Mouse (Mus musculus) myocyte (in vitro differentiated cells): ENCODE data around the gene Nrp1. TPM values are rescaled to one million over a fixed set of nuclear protein-coding genes. Genes with fewer than 3 reads are reported as not detected.

Experiments
- H3K27me3 ChIP-seq: one replicate; pipeline ENCODE4 v1.6.1; 2011; ENCODE audit not compliant: control insufficient read depth, insufficient read depth, insufficient read length
- H3K36me3 ChIP-seq: one replicate; pipeline ENCODE4 v1.6.1; 2011; ENCODE audit not compliant: control insufficient read depth, insufficient read depth
- H3K4me2 ChIP-seq: one replicate; pipeline ENCODE4 v1.6.1; 2011; ENCODE audit warnings: low read depth, control low read depth
- H3K4me3 ChIP-seq: one replicate; pipeline ENCODE4 v1.5.1; 2011; ENCODE audit warnings: mild to moderate bottlenecking, control low read depth, moderate library complexity
- H3K79me2 ChIP-seq: one replicate; pipeline ENCODE4 v1.6.1; 2011; ENCODE audit not compliant: control insufficient read depth, insufficient read depth
- H3ac ChIP-seq: one replicate; pipeline ENCODE4 v1.6.1; 2011; ENCODE audit not compliant: control insufficient read depth, insufficient read length
- CEBPB ChIP-seq: IDR thresholded peaks from 2 replicates; pipeline ENCODE4 v1.6.1; 2011; ENCODE audit warnings: mild to moderate bottlenecking, moderate library complexity; ENCODE audit not compliant: poor library complexity, insufficient read depth, severe bottlenecking
- E2F4 ChIP-seq: IDR thresholded peaks from one replicate; pipeline ENCODE4 v1.6.1; 2011; ENCODE audit warnings: mild to moderate bottlenecking, control low read depth, moderate library complexity; ENCODE audit not compliant: insufficient read depth
- MAX ChIP-seq: IDR thresholded peaks from one replicate; pipeline ENCODE4 v1.6.1; 2011; ENCODE audit warnings: low read depth, mild to moderate bottlenecking, control low read depth
- MYOD1 ChIP-seq, 3 experiments: IDR thresholded peaks; one replicate each; pipeline ENCODE4 v1.6.1; 2011; ENCODE audit warnings: control low read depth in 2 of 3, low read depth in 2 of 3, mild to moderate bottlenecking in 2 of 3, moderate library complexity in 1 of 3; ENCODE audit not compliant: insufficient read length in 2 of 3, control insufficient read depth in 1 of 3
- MYOG ChIP-seq, 3 experiments: IDR thresholded peaks; one replicate each; pipeline ENCODE4 v1.6.1; 2011; ENCODE audit warnings: control low read depth in 2 of 3, low read depth in 2 of 3, mild to moderate bottlenecking in 2 of 3; ENCODE audit not compliant: insufficient read length in 2 of 3, control insufficient read depth in 1 of 3, insufficient read depth in 1 of 3
- POLR2A ChIP-seq: IDR thresholded peaks from one replicate; pipeline ENCODE4 v1.6.1; 2011; ENCODE audit warnings: low read depth, mild to moderate bottlenecking, control low read depth, moderate library complexity; ENCODE audit not compliant: insufficient read length
- POLR2AphosphoS2 ChIP-seq: IDR thresholded peaks from one replicate; pipeline ENCODE4 v1.6.1; 2011; ENCODE audit warnings: low read depth, control low read depth; ENCODE audit not compliant: insufficient read length
- REST ChIP-seq: IDR thresholded peaks from one replicate; pipeline ENCODE4 v1.6.1; 2011; ENCODE audit warnings: mild to moderate bottlenecking, control low read depth, moderate library complexity; ENCODE audit not compliant: insufficient read depth, insufficient read length
- SRF ChIP-seq: IDR thresholded peaks from one replicate; pipeline ENCODE4 v1.6.1; 2011; ENCODE audit warnings: low read depth; ENCODE audit not compliant: control insufficient read depth, insufficient read length
- TCF12 ChIP-seq: IDR thresholded peaks from one replicate; pipeline ENCODE4 v1.6.1; 2011; ENCODE audit warnings: mild to moderate bottlenecking, control low read depth; ENCODE audit not compliant: poor library complexity, insufficient read depth, severe bottlenecking
- TCF3 ChIP-seq: IDR thresholded peaks from one replicate; pipeline ENCODE4 v1.6.1; 2011; ENCODE audit warnings: low read depth, control low read depth; ENCODE audit not compliant: insufficient read length
- USF1 ChIP-seq: IDR thresholded peaks from one replicate; pipeline ENCODE4 v1.6.1; 2011; ENCODE audit warnings: low read depth, mild to moderate bottlenecking, control low read depth, moderate library complexity
- polyA plus RNA-seq: library from polyadenylated mRNA; unstranded; fragments of >200 nt; fragmentation: generic; extraction: Trizol; gene quantifications from one replicate; pipeline ENCODE4 v1.2.1, GENCODE M21; 2012; ENCODE audit warnings: missing spikeins

The Nrp1 gene
- polyA plus RNA-seq, 1 experiment: 12.7 TPM

DNA sequence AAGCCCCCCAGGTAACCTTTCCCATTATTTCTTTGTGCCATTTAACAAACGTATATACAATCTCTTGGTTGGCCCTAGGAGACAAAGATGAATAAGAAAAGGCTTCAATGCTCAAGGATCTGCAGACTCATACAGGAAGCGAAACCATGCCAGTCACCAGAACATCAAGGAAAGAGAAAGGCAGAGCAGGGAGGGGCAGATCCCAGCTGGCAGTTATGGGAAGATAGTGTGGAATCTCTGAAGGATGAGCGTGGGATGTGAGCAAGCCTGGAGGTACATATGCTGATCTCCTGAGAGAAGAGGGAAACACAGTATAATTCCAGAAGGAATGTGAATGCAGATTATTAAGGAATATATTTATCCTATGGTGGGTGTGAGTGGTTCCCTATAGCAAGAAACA lies 22.4 kb upstream of the Nrp1 start:
- Histone ChIP-seq H3K36me3 (no peaks in the 10 kb centered on the region), H3K27me3 (no peaks in the 10 kb centered on the region), H3K79me2 (no peaks in the 10 kb centered on the region), H3ac (no peak overlapping the region), H3K4me3 (no peak overlapping the region), H3K4me2 (no peak overlapping the region)
- TF ChIP-seq MYOG (IDR thresholded peaks at IDR 0.05; ENCODE audit: control insufficient read depth in 1 of 3, insufficient read depth in 1 of 3, insufficient read length in 2 of 3, low read depth in 2 of 3) (no peak), SRF (no peak)

DNA sequence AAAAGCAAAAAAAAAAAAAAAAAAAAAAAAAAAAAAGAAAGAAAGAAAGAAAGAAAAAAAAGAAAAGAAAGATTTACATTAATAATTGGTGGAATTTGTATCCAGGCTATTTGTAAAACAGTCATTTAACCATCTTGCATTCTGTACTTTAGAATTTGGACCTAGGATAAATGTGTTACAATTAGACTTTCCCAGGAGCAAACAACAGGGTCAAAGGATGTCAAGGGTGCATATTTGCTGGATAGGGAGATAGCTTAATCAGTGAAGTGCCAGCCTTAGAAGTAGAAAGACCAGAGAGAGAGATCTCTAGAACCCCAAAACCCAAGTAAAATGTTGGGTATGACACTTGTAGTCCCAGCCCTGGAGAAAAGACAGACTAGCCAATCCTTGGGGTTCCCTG lies 19.5 kb upstream of the Nrp1 start:
- H3K79me2 ChIP-seq: no peaks in the 10 kb centered on the region

DNA sequence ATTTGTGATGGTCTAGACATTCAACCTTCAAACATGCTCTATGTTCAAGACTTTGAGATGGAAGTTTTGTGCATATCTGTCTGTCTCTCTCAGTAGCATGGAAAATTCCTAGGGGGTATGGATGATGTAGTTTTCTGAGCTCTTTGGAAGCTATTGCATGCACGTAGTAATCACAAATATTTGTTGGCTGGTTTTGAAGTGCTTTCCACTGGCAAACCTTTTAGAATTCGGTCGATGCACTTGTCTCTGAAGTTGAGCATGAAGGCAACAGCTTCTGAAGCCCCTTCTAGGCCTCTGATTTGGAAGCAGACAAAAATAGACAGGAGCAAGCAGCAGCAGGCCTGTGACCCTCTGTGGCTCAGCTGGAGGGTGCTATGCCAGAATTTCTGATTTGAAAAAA lies 18.9 kb upstream of the Nrp1 start:
- Histone ChIP-seq H3K79me2 (no peaks in the 10 kb centered on the region), H3ac (no peak overlapping the region), H3K4me2 (no peak overlapping the region), H3K27me3 (no peaks in the 10 kb centered on the region), H3K36me3 (no peaks in the 10 kb centered on the region), H3K4me3 (no peak overlapping the region)
- TF ChIP-seq POLR2A: no peak
- no peak for TF ChIP-seq TCF3
- TF ChIP-seq SRF: no peak
- TF ChIP-seq USF1: no peak
- no peak for TF ChIP-seq MYOG (IDR thresholded peaks at IDR 0.05; ENCODE audit: control insufficient read depth in 1 of 3, insufficient read depth in 1 of 3, insufficient read length in 2 of 3, low read depth in 2 of 3)
- TF ChIP-seq MYOD1 (IDR thresholded peaks at IDR 0.05; ENCODE audit: control insufficient read depth in 1 of 3, insufficient read length in 2 of 3, low read depth in 2 of 3): no peak
- TF ChIP-seq E2F4: no peak
- TF ChIP-seq CEBPB: no peak
- no peak for TF ChIP-seq REST
- no peak for TF ChIP-seq MAX

More for the DNA sequence above, 19.5 kb upstream of the Nrp1 start:
- H3K27me3 ChIP-seq: no peaks in the 10 kb centered on the region
- TF ChIP-seq MAX (no peak), POLR2A (no peak), TCF3 (no peak), USF1 (no peak), MYOG (IDR thresholded peaks at IDR 0.05; ENCODE audit: control insufficient read depth in 1 of 3, insufficient read depth in 1 of 3, insufficient read length in 2 of 3, low read depth in 2 of 3) (no peak), MYOD1 (IDR thresholded peaks at IDR 0.05; ENCODE audit: control insufficient read depth in 1 of 3, insufficient read length in 2 of 3, low read depth in 2 of 3) (no peak), TCF12 (no peak), CEBPB (no peak)
- no peak overlapping the region for H3K4me2 ChIP-seq
- no peak overlapping the region for H3K4me3 ChIP-seq
- no peak overlapping the region for H3ac ChIP-seq
- H3K36me3 ChIP-seq: no peaks in the 10 kb centered on the region

DNA sequence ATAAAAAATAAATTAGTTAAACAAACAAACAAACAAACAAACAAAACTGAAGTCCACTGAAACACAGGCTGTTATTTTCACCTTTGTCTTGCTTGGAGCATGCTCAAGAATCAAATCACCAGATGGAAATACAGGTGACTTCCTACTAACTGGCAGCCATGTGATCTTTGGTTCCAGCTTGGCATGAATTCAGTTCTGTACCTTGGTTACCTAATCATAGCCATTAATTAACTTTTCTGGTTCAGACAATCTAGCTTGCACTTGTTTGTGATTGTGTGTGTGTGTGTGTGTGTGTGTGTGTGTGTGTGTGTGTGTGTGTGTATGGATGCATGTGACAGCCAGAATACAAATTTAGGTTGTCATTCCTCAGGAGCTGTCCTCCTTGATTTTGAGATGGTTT lies 8.0 kb upstream of the Nrp1 start:
- Histone ChIP-seq H3K27me3 (no peaks in the 10 kb centered on the region), H3K4me2 (no peak overlapping the region), H3K36me3 (no peaks in the 10 kb centered on the region), H3K79me2 (no peaks in the 10 kb centered on the region), H3ac (no peak overlapping the region), H3K4me3 (no peak overlapping the region)
- TF ChIP-seq POLR2A: no peak
- no peak for TF ChIP-seq CEBPB
- no peak for TF ChIP-seq MYOG (IDR thresholded peaks at IDR 0.05; ENCODE audit: control insufficient read depth in 1 of 3, insufficient read depth in 1 of 3, insufficient read length in 2 of 3, low read depth in 2 of 3)
- no peak for TF ChIP-seq USF1
- no peak for TF ChIP-seq POLR2AphosphoS2
- TF ChIP-seq MYOD1 (IDR thresholded peaks at IDR 0.05; ENCODE audit: control insufficient read depth in 1 of 3, insufficient read length in 2 of 3, low read depth in 2 of 3): no peak
- no peak for TF ChIP-seq SRF
- TF ChIP-seq TCF12: no peak
- TF ChIP-seq REST: no peak
- no peak for TF ChIP-seq MAX

DNA sequence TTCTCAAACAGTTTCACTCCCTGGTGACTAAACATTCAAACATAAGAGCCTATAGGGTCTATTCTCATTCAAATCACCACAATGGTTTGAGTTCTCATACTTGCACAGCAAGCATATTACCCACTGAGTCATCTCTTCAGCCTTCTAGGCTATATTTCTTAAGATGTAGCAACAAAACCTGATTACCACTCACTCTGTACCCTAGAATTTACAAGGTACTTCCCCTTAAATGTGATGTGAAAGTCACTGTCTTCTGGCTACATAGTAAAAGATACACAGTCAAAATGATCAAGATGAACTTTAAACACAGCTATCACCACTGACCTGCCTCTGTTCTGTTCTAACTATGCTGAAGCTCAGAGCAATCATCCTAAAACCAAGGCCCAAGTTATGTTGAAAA lies 7.2 kb upstream of the Nrp1 start:
- Histone ChIP-seq H3K27me3 (no peaks in the 10 kb centered on the region), H3K79me2 (no peaks in the 10 kb centered on the region), H3K4me3 (no peak overlapping the region), H3K36me3 (no peaks in the 10 kb centered on the region), H3K4me2 (no peak overlapping the region), H3ac (no peak overlapping the region)
- TF ChIP-seq E2F4 (no peak), REST (no peak), POLR2A (no peak), POLR2AphosphoS2 (no peak), TCF12 (no peak), MYOD1 (IDR thresholded peaks at IDR 0.05; ENCODE audit: control insufficient read depth in 1 of 3, insufficient read length in 2 of 3, low read depth in 2 of 3) (no peak), CEBPB (no peak), MYOG (IDR thresholded peaks at IDR 0.05; ENCODE audit: control insufficient read depth in 1 of 3, insufficient read depth in 1 of 3, insufficient read length in 2 of 3, low read depth in 2 of 3) (no peak), USF1 (no peak), TCF3 (no peak), SRF (no peak), MAX (no peak)
